Mouse (Mus musculus): ENCODE data around the gene Dynlt1a. TPM values are rescaled to one million over a fixed set of nuclear protein-coding genes. Genes with fewer than 3 reads are reported as not detected.
"Not testable (repeated sequence)": the region's sequence is repeated elsewhere in the genome, so short reads cannot be mapped to it uniquely, and the experiment has no call there.

The Dynlt1a gene
- polyA plus RNA-seq, 1 experiment from 2014 or later = 17.2 TPM

DNA sequence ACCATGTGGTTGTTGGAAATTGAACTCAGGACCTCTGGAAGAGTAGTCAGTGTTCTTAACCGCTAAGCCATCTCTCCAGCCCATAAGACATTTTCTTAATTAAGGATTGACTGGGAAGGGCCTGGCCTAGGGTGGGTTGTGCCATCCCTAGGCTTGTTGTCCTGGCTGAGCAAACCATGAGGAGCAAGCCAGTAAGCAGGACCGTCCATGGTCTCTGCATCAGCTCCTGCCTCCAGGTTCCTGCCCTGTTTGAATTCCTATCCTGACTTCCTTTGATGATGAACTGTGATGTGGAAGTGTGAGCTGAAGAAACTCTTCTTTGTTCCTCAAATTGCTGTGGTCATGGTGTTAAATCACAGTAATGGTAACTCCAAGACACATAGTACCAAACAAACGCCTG, 2.8 kb downstream of the Dynlt1a start:
- H3K36me3 ChIP-seq; H3K4me1 ChIP-seq; H3K4me3 ChIP-seq (replicated peaks); H3K27me3 ChIP-seq; ATAC-seq (ENCODE audit: insufficient number of reproducible peaks, low FRiP score, low TSS enrichment, low read depth); H3K4me2 ChIP-seq (replicated peaks); H3K9ac ChIP-seq; H3K27ac ChIP-seq (replicated peaks); H3K9me3 ChIP-seq (replicated peaks): not testable (repeated sequence)
- 58% methylated on average over 2 of the region's 3 CpGs for whole genome bisulfite sequencing

DNA sequence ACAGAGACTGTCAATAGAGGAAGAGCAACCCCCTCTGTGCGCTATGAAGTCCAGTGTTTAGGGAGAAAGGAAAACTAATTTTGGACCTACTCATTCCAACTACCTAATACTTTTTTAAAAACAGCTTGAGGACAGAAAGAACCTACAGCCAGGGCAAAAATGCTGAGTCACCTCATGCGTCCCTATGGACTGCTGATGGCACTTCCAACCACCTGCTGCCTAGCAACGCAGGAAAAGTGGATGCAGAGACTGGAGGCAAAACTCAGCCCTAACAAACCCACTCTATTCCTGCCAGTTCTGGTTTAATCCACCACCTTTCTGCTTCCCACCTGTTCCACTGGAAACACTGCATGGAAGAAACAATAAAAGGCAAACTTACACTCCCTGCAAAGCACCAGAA, 4.5 kb downstream of the Dynlt1a start:
- H3K27ac ChIP-seq (replicated peaks); H3K9ac ChIP-seq; H3K4me1 ChIP-seq; ATAC-seq (ENCODE audit: insufficient number of reproducible peaks, low FRiP score, low TSS enrichment, low read depth); H3K4me3 ChIP-seq (replicated peaks); H3K4me2 ChIP-seq (replicated peaks); H3K27me3 ChIP-seq; H3K36me3 ChIP-seq; H3K9me3 ChIP-seq (replicated peaks): not testable (repeated sequence)
- 76% methylated on average over 3 of the region's 3 CpGs for WGBS

DNA sequence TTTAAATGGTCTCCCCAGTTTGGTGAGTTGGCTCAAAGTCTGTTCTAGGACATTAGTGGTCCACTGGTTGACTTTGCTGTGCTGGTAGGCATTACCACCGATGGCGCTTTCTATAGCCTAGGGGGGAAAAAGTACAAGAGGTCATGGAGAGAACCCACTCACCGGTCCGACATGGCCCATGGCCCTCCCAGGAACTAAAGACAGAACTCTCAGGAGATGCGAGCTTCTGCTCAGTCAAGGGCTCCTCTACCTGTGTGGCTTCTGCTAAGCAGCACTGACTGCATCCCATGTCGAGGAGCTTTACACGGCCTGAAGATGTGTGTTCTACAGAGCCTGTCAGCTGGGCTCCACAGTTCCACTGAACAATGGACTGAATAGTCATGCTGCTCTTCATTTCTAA, 5.6 kb downstream of the Dynlt1a start:
- 86% methylated on average over 7 of the region's 7 CpGs for WGBS
- not testable (repeated sequence) for H3K36me3 ChIP-seq; H3K4me3 ChIP-seq (replicated peaks); H3K4me2 ChIP-seq (replicated peaks); H3K9me3 ChIP-seq (replicated peaks); H3K4me1 ChIP-seq; H3K9ac ChIP-seq; H3K27ac ChIP-seq (replicated peaks); ATAC-seq (ENCODE audit: insufficient number of reproducible peaks, low FRiP score, low TSS enrichment, low read depth); H3K27me3 ChIP-seq

DNA sequence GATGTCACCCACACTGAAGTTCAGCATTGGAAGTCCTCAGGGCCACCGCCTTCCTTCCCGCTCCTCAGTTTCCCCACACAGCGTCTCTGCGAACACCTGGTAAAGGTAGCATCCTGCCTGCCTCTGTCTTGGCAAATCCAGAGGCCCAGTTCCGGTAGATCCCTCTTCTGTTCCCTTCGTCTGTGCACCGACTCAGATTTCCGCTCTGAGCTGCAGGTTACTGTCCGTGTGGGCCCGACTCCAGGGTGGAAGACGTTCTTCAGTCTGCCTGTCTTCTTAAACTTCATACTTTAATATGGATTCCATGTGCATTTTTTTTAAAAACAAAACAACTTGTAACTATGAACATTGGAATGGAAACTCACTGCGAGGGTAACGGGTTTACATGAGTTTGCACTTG, 10.8 kb downstream of the Dynlt1a start:
- not testable (repeated sequence) for ATAC-seq (ENCODE audit: insufficient number of reproducible peaks, low FRiP score, low TSS enrichment, low read depth); H3K36me3 ChIP-seq; H3K27ac ChIP-seq (replicated peaks); H3K9ac ChIP-seq; H3K27me3 ChIP-seq; H3K4me3 ChIP-seq (replicated peaks); H3K9me3 ChIP-seq (replicated peaks); H3K4me2 ChIP-seq (replicated peaks); H3K4me1 ChIP-seq
- 91% methylated on average over 11 of the region's 13 CpGs for WGBS

DNA sequence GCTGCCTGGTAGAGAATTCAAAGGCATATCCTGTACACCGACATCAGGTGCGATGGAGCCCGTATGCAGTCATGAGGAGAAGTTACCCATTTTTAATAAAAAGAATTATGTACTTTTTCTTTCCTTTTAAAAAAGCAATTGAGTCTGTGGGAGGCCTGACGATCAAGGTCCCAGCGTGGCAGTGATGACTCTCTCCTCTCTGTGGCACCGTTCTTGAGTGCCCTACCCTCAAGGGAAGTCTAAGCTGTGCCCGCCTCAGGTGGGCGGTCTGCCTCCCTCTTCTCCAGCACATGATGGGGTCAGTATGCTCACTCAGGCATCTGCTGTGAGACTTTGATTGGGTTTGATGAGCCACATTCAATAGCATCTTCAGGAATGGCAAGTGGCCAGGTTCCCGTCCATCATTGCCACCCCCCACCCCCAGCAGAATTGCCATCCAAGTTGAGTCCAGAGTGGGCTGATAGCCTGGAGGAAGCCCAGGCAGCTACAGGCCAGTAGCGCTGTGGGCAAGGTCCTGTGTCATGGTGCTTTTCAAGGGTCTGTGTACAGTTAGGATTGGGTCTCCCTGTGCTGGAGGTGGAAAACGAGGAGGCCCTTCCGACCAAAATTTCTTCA, 11.5 kb downstream of the Dynlt1a start:
- not testable (repeated sequence) for H3K27me3 ChIP-seq; H3K27ac ChIP-seq (replicated peaks); H3K9me3 ChIP-seq (replicated peaks); H3K4me3 ChIP-seq (replicated peaks); H3K9ac ChIP-seq; H3K4me2 ChIP-seq (replicated peaks); ATAC-seq (ENCODE audit: insufficient number of reproducible peaks, low FRiP score, low TSS enrichment, low read depth); H3K36me3 ChIP-seq; H3K4me1 ChIP-seq
- 89% methylated on average over 12 of the region's 12 CpGs for WGBS

DNA sequence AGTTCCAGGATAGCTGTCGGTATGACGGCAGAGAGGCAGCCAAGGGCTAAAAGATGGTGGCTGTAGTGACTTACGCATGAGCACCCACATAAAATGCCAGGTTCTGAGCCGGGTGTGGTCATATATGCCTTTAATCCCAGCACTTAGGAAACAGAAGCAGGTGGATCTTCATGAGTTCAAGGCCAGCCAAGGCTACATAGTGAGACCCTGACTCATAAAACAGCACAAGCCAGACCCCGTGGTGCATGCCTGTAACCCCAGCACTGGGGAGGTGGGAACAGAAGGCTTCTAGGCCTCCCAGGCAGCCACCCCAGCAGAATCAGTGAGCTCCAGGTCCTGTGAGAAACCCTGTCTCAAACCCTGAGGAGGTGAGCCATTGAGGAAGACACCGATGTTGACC, 12.4 kb downstream of the Dynlt1a start:
- 0 out of 2 replicates have a peak, but pooled peaks have one; percentile 8 for ATAC-seq (ENCODE audit: insufficient number of reproducible peaks, low FRiP score, low TSS enrichment, low read depth)
- H3K36me3 ChIP-seq; H3K27me3 ChIP-seq; H3K9me3 ChIP-seq (replicated peaks); H3K4me3 ChIP-seq (replicated peaks); H3K4me1 ChIP-seq; H3K4me2 ChIP-seq (replicated peaks); H3K9ac ChIP-seq; H3K27ac ChIP-seq (replicated peaks): not testable (repeated sequence)
- WGBS = 90% methylated on average over 5 of the region's 6 CpGs

DNA sequence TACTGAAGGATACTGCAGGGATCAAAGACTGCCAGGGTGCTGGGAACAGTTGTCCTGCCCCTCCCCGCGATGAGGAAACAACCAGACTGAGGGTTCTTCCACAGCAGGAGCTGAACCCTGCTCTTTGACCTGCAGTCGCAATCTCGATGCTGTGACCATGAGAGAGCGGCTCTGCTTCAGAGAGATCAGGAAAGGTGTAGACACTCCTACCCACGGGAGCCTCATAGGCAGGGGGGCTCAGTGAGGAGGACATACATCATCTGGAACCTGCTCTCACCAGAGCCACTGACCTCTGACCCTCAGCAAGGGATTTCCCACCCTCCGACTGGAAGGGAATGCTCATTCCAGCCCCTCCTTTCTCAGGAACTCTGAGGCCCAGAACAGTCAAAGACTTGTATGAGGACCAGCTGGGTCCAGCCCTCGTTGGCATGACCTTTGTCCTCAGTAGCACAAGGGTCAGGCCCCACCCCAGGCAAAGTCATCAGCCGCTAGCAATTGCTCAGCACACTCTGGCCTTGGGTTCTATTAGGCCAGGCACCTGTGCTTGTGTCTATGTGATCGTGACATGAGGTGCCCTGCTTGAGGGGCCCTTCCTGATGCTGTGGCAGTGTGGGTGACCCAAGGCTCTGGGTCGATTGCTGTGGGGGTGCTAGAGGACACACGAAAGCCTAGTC, 17.0 kb downstream of the Dynlt1a start:
- not testable (repeated sequence) for H3K9me3 ChIP-seq (replicated peaks); H3K36me3 ChIP-seq; H3K27me3 ChIP-seq; H3K27ac ChIP-seq (replicated peaks); H3K4me2 ChIP-seq (replicated peaks); H3K9ac ChIP-seq; H3K4me3 ChIP-seq (replicated peaks); H3K4me1 ChIP-seq; ATAC-seq (ENCODE audit: insufficient number of reproducible peaks, low FRiP score, low TSS enrichment, low read depth)
- whole genome bisulfite sequencing = 67% methylated on average over 7 of the region's 12 CpGs

DNA sequence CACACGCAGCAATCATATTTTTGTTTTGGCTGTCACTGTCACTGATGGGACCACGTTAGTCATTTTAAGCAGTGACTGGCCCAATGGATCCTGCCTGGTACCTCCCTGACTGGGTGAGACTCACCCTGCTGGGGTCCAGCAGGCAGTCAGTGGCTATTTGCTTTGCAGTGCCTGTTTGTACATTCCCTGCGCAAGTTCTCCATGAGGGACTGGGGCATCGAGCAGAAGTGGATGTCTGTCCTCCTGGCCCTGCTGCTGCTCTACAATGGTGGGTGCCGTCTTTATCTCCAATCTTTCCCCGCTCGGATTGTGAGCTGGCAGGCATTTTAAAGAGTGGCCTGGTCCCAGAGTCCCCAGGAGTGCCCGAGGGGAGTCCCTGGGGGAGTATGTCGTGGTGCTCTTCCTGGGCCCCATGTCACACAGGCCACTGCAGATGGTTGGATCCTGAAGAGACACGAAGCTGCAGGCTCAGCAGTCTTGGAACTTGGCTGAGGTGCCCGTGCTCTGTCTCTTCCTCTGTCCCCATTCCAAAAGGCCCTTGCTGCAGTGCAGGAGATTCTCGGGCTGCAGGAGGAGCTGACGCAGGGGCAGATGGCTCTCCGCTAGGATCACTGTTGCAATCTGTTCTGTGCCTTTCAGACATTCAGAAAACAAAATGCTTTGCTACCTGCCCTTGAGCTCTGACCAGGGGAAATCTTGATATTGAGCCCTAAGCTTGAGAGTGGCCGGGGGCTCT, 20.1 kb downstream of the Dynlt1a start:
- not testable (repeated sequence) for H3K27ac ChIP-seq (replicated peaks); H3K36me3 ChIP-seq; H3K27me3 ChIP-seq; H3K9ac ChIP-seq; ATAC-seq (ENCODE audit: insufficient number of reproducible peaks, low FRiP score, low TSS enrichment, low read depth); H3K9me3 ChIP-seq (replicated peaks); H3K4me2 ChIP-seq (replicated peaks); H3K4me3 ChIP-seq (replicated peaks); H3K4me1 ChIP-seq
- 90% methylated on average over 9 of the region's 15 CpGs for WGBS

DNA sequence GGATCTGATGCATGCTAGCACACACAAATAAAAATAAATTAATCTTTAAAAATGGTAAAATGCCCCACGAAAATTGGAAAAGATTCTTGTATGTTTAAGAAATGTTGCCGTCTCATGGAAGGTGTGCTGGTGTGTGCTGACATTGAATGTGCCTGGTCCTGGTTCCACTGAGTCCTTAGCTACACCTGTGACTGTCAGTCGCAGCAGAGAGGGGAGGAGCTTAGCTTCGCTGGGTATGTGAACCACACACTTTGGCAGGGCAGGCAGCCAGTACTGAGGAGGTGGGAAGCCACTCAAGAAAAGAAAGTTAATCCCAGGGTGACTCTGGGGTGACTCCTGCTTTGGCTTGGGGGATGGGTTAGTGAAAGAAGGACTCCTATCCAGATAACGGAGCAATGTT, 23.4 kb downstream of the Dynlt1a start:
- 0 out of 2 replicates have a peak, but pooled peaks have one; percentile 21 for ATAC-seq (ENCODE audit: insufficient number of reproducible peaks, low FRiP score, low TSS enrichment, low read depth)
- not testable (repeated sequence) for H3K4me2 ChIP-seq (replicated peaks); H3K4me1 ChIP-seq; H3K9ac ChIP-seq; H3K4me3 ChIP-seq (replicated peaks); H3K9me3 ChIP-seq (replicated peaks); H3K27me3 ChIP-seq; H3K27ac ChIP-seq (replicated peaks); H3K36me3 ChIP-seq
- WGBS = no CpG with 5 or more reads among the region's 5 CpGs

DNA sequence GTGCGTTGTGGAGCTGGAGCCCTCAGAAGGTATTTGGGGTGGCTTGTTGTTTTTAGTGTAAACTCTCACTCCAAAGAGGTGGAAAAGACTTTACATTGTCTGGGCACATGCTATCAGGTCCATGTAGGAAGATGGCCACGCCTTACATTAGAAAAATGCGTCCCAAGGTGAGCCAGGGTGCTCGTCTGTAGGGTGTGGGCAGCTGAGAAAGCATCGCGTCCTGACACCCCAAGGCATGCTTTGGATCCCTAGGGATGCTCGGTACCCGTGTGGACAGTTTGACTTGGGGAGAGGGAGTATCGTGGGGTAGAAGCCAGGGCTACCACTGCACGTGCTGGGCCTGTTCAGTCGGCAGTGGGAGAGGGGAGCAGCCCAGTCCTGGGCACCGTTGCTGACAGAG, 28.3 kb downstream of the Dynlt1a start:
- not testable (repeated sequence) for H3K36me3 ChIP-seq; ATAC-seq (ENCODE audit: insufficient number of reproducible peaks, low FRiP score, low TSS enrichment, low read depth); H3K27ac ChIP-seq (replicated peaks); H3K4me2 ChIP-seq (replicated peaks); H3K9ac ChIP-seq; H3K4me1 ChIP-seq; H3K27me3 ChIP-seq; H3K9me3 ChIP-seq (replicated peaks); H3K4me3 ChIP-seq (replicated peaks)
- 89% methylated on average over 12 of the region's 12 CpGs for WGBS

DNA sequence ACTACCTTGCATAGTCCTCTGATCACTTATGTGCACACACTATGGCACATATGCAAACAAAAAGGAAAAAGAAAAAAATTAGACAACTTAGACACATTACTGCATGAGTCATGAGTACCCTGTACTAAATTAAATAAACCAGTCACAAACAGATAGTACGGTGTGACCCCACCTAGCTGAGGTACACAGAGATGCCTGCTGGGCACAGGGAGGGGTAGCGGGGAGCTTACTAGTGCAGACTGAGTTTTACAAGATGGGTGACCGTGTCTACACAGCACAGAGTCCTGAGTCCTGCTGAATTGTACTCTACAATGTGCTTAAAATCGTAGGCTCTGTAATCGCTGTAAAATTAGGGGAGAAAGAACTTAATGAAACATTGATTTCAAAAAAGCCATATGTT, 31.1 kb downstream of the Dynlt1a start:
- not testable (repeated sequence) for H3K9ac ChIP-seq; H3K9me3 ChIP-seq (replicated peaks); H3K36me3 ChIP-seq; H3K27ac ChIP-seq (replicated peaks); H3K4me3 ChIP-seq (replicated peaks); H3K27me3 ChIP-seq; H3K4me1 ChIP-seq; ATAC-seq (ENCODE audit: insufficient number of reproducible peaks, low FRiP score, low TSS enrichment, low read depth); H3K4me2 ChIP-seq (replicated peaks)
- 90% methylated on average over 5 of the region's 5 CpGs for WGBS

DNA sequence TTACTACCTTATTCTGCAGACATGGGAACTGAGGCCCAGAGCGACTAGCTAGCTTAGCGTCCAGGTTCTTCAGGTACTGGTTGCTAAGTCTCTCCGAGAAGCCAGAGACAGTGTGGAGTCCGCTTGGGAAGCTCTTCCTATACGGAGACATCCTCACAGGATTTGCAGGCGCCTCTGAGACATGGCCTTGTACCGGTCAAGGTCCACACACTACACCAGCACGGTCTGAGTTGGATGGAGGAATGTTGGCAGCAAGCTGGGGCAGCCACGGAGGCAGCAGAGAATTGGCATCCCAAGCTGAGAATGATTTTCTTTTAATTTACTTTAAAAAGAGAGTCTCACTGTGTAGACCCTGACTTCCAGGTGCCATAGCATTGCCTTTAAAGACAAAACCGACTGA, 34.2 kb downstream of the Dynlt1a start:
- not testable (repeated sequence) for H3K4me3 ChIP-seq (replicated peaks); H3K27ac ChIP-seq (replicated peaks); H3K9ac ChIP-seq; H3K9me3 ChIP-seq (replicated peaks); H3K36me3 ChIP-seq; H3K4me1 ChIP-seq; ATAC-seq (ENCODE audit: insufficient number of reproducible peaks, low FRiP score, low TSS enrichment, low read depth); H3K27me3 ChIP-seq; H3K4me2 ChIP-seq (replicated peaks)
- 92% methylated on average over 8 of the region's 10 CpGs for WGBS

Measured in embryonic facial prominence, embryonic 15.5 days (tissue).